Mouse (Mus musculus) megakaryocyte, embryonic 14.5 days (primary cell): ENCODE results near the gene Slc7a1.

ENCODE experiments used
- FLI1 ChIP-seq: IDR thresholded peaks from 2 replicates; pipeline ENCODE4 v1.6.1; 2012; ENCODE audit warnings: low read length, inconsistent platforms, mixed read lengths
- GATA1 ChIP-seq: IDR thresholded peaks from 3 replicates; pipeline ENCODE4 v1.6.1; 2012; ENCODE audit warnings: mixed read lengths, low read length, inconsistent platforms, borderline replicate concordance

DNA sequence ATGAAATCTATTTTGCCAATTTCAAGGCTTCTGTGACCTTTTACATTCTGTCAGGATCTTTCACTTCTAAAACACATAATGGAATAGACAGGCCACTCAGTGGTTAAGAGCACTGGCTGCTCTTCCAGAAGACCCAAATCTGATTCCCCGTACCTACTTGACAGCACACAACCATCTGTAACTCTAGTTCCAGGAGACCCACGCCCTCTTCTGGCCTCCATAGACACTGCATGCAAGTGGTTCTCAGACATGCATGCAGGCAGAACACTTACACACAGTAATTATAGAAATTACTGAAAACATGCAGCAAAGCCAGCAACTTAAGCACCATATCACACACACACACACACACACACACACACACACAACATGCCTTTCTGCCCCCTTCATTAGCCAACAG is 87.3 kb downstream of the Slc7a1 start:
- TF ChIP-seq GATA1, result no peak
- TF ChIP-seq FLI1, result no peak
